Mouse (Mus musculus) right cerebral cortex, adult 18-20 months (tissue): Measurements from ENCODE around the gene Foxd2.

Experiments used
- DNase-seq: peaks from one replicate; pipeline ENCODE4 v3.0.0; 2022; ENCODE audit warnings: mixed read lengths

Foxd2 gene

GRCm38 (mm10) chr4:114909602-114910484 is 1.2 kb upstream of the Foxd2 start:
- no peak for DNase-seq

- DNase-seq = no peak
Measured at GRCm38 (mm10) chr4:114907951-114908828, 483 bp downstream of the Foxd2 start.

- no peak for DNase-seq
Measured at GRCm38 (mm10) chr4:114907056-114907917, 1.4 kb downstream of the Foxd2 start.

DNA sequence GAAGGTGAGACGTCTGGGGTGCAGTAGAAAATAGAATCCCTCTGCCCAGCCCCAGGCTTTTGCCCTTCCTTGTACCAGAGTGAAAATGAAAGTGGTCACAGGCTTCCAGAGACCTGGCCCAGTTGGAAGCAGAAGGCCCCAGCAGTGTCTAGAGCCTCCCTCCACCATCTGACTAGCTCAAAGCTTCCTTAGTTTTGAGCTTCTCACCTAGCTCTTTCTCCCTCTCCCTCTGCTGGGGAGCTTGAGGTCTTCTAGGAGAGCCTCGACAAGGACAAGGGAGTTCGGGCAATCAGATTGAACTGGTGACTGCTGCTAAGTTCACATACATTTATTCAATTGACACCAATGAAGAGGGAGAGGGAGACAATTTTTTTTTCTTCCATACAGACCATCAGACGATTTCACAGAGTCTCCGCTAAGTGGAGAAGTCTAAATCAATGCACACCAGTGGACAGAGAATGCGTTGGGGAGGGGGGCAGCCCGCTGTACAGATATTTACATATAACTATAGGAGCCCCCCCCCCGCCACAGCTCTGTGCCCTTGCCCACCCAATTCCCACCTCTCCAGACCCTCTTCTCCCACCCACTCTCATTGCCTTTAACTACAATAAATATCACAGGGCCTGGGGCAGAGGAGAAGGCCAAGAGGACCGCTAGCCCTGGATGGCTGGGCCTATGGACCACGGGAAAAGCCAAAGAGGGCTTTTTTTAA is 2.5 kb downstream of the Foxd2 start:
- no peak for DNase-seq

DNA sequence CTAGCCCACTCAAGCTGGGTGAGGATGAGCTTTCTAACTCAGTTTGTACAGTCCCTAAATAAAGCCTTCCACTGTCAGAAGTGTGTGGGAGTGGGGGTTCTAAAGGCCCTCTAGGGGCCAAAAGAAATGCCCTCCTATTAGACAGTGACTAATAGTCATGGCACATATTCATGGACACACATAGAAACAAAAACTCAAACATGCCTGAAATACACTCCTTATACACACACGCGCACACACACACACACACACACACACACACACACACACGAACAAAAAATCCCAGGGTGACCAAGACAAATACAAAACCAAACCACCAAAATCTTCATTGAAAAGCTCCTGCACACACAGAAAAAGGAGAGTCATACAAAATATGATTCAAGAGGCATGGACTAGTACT is 3.2 kb downstream of the Foxd2 start:
- no peak for DNase-seq

DNA sequence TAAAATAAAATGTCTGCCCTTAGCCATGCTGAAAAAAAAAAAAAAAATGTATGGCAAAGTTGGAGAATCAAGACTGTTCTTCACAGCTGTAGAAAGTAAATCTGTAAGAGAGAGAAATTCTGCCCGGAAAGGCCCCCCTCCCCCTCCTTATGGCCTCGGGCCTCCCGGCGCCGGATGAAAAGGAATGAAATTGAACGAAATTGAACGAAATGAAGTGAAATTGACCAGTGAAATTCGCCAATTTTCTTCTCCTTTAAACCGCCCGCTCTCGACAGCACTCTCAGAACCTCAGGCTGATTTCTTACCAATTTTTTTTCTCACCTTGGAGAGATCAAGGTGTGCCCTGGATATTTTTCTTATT is 5.3 kb downstream of the Foxd2 start:
- no peak for DNase-seq

- no peak for DNase-seq
Measured at GRCm38 (mm10) chr4:114902641-114903421, 5.8 kb downstream of the Foxd2 start.

DNA sequence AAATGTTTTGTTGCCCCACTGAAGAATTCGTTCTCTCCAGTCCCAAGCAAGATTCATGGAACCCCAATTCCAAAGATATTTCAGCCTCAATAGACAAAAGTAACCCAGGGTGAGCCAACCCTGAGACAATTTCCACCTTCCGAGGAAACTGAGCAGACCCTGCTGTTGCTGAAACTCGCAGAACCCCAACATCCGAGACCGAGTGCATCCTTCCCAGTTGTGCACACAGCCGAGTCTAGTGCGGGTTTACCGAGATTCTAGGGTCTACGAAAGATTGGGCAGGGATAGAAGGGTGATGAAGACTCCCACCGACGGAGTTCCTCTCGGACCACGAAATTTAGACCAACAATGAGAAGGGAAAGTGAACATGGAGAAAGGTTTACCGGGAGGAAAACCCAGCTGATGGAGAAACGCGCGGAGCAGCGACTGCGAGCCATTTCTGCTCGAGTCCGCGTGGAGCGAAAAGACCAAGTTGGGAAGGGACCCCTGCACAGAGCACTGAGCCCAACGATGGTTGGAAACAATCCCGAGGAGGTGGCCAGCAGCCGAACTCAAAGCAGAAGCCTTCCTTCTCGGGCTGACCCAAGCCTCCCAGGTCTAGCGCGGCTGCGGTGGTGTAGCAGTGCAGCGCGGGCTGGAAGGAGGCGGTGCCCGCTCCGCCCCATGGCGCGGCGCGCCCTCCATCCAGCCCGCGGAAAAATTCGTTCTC is 6.9 kb downstream of the Foxd2 start:
- DNase-seq = no peak

GRCm38 (mm10) chr4:114900866-114901642 is 7.6 kb downstream of the Foxd2 start:
- no peak for DNase-seq

- no peak for DNase-seq
Measured at GRCm38 (mm10) chr4:114899885-114900284, 8.8 kb downstream of the Foxd2 start.

DNA sequence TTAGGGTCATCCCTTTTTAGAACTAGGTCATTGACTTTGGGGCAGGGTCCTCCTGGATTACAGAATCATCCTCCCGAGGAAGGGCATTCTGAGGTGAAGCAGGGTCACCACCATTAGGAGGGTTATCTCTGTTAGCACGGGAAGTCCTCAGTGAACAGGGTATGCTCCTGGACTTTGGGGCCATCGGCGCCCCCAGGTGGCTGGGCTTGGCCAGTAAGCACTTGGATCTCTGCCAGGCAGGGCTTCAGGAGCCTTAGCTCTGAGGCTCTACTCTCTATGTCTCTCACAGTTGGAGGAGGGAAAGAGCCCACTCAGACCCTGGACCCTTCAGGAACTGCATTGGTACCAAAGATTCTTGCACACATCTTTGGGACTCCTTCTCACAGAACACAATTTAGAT is 10.8 kb downstream of the Foxd2 start:
- DNase-seq = no peak

DNA sequence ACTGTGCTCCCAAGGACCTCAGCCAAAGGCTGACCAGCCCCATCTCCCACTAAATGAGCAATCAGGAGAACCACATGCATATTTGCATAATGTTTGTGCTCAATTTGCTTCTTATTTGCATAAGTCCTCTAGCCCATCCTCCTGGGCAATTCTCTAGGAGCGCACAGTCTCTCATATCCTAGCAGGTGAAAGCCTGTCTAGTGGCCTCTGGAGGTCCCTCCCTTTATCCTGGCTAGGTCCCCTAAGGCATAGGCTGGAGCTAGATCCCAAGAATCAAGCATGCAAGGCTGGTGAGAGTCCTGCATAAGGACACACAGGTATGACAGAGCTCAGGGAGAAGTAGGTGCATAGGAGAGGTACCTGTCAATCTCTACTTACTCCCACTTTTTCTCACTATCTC is 26.4 kb downstream of the Foxd2 start:
- no peak for DNase-seq

DNA sequence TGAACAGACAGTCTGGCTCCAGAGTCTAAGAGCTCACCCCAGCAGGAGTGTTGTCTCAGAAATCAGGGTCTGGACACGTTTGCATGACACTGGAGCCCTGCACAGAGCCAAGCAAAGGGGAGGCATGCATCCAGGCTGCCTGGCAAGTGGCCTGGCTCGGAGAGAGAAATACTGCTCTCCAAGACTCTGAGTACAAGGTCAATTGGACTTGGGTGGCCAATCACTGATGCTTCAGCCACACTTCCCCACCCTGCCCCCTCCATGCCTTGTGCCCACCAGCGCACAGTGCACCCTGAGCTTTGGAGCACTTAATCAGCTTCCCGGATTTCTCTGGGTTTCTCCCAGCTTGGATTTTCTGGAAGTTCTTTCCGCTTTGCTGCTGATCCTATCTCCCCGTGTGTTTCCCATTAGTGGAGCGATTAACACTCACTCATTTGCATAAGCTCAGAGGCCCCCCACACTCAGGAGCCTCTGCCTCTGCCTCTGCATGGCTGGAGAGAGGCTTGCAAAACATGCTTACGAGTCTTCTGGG is 32.2 kb downstream of the Foxd2 start:
- DNase-seq = no peak

DNA sequence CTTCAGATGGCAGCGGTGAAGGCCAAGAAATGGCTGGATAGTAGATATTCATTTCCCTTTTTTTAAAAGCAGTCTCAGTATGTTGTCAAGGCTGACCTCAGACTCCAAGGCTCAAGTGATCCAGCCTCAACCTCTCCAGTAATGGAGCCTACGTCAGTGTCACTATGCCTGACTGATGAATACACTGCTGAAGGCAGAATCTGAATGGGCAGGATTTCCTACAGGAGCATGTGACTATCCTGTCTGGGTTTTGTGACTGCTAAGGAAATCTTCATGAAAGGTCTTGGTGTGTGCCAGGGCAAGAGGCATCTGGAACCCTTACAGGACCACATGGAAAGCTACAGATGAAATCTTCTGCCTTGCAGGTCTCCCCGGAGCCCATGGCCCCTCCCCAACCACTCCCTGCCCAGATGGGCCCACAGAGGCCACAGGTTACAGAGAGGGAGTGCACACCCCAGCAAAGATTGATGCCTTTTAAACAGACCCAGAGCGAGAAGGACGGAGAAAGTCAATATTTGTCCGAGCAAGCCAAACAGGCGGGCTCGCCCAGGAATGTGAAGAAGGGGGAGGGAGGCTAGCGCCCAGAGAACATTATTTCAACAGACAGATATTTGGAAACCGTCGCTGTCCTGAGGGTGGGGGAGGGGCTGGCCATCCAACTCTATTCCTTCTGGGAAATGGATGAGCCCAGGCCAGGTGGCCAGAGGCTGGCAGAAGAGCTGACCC is 38.7 kb downstream of the Foxd2 start:
- no peak for DNase-seq

DNA sequence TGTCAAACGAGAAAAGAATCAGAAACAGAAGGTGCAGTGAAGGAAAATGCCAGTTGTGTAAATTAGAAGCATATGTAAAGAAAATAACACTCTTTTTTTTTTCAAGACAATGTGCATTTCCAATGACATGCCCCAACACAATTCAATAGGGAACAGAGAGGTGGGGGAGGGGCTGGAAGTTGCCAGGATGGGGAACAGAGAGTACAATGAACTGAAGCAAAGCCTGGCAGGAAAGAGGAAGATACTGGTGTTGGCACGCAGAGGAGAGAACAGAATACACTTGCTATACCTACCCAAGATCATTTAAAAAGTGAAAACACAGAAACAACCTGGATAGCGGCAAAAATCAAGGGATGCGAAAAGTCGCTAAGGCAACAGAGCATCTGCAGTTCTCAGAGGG is 45.5 kb downstream of the Foxd2 start:
- DNase-seq = no peak

DNA sequence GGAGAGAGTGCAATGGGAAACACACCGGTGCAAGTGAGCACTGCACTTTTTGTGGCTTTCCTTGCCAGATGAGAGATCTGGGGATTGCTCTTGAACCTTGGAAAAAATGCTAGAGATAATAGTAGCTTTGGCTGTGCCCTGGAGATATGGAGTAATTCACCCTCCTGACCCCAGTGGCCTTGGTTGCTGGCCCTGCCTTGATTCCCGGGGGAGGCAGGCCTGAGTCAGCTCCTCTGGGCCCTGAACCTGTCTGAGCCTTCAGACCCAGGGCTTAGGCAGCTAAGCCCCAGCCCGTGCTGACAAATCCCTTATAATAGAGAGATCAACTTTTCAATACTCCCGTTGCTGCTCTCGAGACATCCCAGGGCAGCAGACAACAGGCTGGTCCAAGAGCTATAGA is 50.2 kb downstream of the Foxd2 start:
- no peak for DNase-seq
